In the genomic region with DNA sequence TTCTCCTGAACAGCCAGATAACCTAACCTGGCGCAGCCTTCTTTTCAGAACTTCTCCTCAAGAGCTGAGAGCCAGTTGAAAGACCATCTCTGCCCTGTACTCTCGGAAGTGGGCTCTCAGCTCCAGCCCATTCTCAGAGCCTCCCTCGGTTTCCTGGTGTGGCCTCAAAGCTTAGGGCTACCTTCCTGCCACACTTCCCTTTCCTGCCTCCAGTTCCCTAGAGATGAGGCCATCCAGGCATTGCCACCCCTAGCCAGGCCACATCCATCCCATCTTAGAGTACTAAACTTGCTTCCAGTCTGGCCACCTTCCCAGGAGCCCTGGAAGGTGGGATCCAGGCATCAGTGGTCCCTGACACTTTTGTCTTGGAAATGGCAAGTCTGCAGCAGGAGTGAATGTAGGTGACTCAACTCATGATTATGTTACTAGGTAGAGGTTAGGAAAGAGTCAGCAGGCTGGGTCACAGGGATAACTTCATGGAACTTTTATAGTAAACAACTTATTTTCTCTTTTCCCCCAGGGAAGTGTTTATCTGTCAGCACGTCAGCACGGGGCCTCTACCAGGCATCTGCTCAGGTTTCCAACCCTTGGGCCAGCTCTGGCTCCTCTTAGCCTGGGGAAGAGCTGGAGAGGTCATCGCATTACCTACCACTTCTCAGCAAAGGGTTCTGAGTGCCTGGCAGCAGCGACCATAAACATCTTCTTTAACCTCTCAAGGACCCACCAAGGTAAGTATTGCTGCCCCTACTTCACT, we compare ENCODE assay signal across 8 mouse cellular contexts. TPM values are rescaled to one million over a fixed set of nuclear protein-coding genes. Genes with fewer than 3 reads are reported as not detected.
DNase-seq lines count a peak whose midpoint lies in the region; ATAC-seq and TF ChIP-seq lines count a peak whose summit lies in the region.

No protein-coding gene starts in this region.

- TF ChIP-seq CTCF in layer of hippocampus, adult 2 months (conservative IDR thresholded peaks at IDR 0.05), result no peak
- TF ChIP-seq CTCF in liver, postnatal 0 days (IDR thresholded peaks at IDR 0.05; ENCODE audit: low read depth), result no peak

- H3K4me3 ChIP-seq in layer of hippocampus, adult 2 months, result peak overlapping the region; percentile 59
- peak overlapping the region; percentile 45 for H3K4me3 ChIP-seq in embryonic facial prominence, embryonic 11.5 days (ENCODE audit: low read depth, low read length)
- peak overlapping the region; percentile 41 for H3K4me3 ChIP-seq in hindbrain, embryonic 11.5 days (ENCODE audit: low read depth, low read length)
- H3K4me3 ChIP-seq in liver, postnatal 0 days (ENCODE audit: low read depth, low read length), result peak overlapping the region; percentile 75

- peak overlapping the region; percentile 84 for H3K4me2 ChIP-seq in embryonic facial prominence, embryonic 11.5 days (ENCODE audit: low read depth, low read length)
- H3K4me2 ChIP-seq in hindbrain, embryonic 11.5 days (replicated peaks; ENCODE audit: low read depth, low read length), result peak overlapping the region; percentile 58; the same call in 1 of the 2 replicates
- H3K4me2 ChIP-seq in liver, postnatal 0 days (ENCODE audit: low read depth, low read length), result peak overlapping the region; percentile 70

- no peaks in the 10 kb centered on the region for H3K9me3 ChIP-seq in embryonic facial prominence, embryonic 11.5 days (replicated peaks; ENCODE audit: control insufficient read depth, low read length)
- H3K9me3 ChIP-seq in hindbrain, embryonic 11.5 days (ENCODE audit: control insufficient read depth, low read length), result no peaks in the 10 kb centered on the region
- no peaks in the 10 kb centered on the region for H3K9me3 ChIP-seq in liver, postnatal 0 days (ENCODE audit: low read length)

- no peak for ATAC-seq in embryonic facial prominence, embryonic 11.5 days (replicated peaks; ENCODE audit: insufficient number of reproducible peaks, low FRiP score, low TSS enrichment, low read depth)
- no peak; the same call in 1 of the 2 replicates for ATAC-seq in hindbrain, embryonic 11.5 days (ENCODE audit: low FRiP score)
- peak; percentile 20 for ATAC-seq in liver, postnatal 0 days

- peaks cover 5% of the 10 kb centered on the region; the same call in 1 of the 2 replicates for H3K27me3 ChIP-seq in embryonic facial prominence, embryonic 11.5 days (ENCODE audit: control insufficient read depth, insufficient read depth, low read length)
- H3K27me3 ChIP-seq in hindbrain, embryonic 11.5 days (ENCODE audit: control insufficient read depth, insufficient read depth, low read length), result peaks cover 19% of the 10 kb centered on the region
- H3K27me3 ChIP-seq in liver, postnatal 0 days (ENCODE audit: insufficient read depth, low read length), result no peaks in the 10 kb centered on the region

- H3K27ac ChIP-seq in layer of hippocampus, adult 2 months, result peak overlapping the region; percentile 63; the same call in 1 of the 2 replicates
- H3K27ac ChIP-seq in embryonic facial prominence, embryonic 11.5 days (replicated peaks; ENCODE audit: low read depth, low read length), result peak overlapping the region; percentile 35; the same call in 1 of the 2 replicates
- peak overlapping the region; percentile 10; the same call in 1 of the 2 replicates for H3K27ac ChIP-seq in hindbrain, embryonic 11.5 days (ENCODE audit: low read depth, low read length)
- peak overlapping the region; percentile 86 for H3K27ac ChIP-seq in liver, postnatal 0 days (ENCODE audit: low read depth)

- TF ChIP-seq EP300 in liver, postnatal 0 days (IDR thresholded peaks at IDR 0.05; ENCODE audit: low read depth), result no peak

- no peaks in the 10 kb centered on the region for H3K36me3 ChIP-seq in embryonic facial prominence, embryonic 11.5 days (replicated peaks; ENCODE audit: control insufficient read depth, insufficient read depth, low read depth, low read length)
- H3K36me3 ChIP-seq in hindbrain, embryonic 11.5 days (ENCODE audit: control insufficient read depth, insufficient read depth, low read length), result no peaks in the 10 kb centered on the region
- 0 out of 2 replicates have a peak, but pooled peaks cover 6% of the 10 kb centered on the region for H3K36me3 ChIP-seq in liver, postnatal 0 days (replicated peaks; ENCODE audit: insufficient read depth, low read length)

- 33% methylated on average over 7 of the region's 7 CpGs for WGBS in embryonic facial prominence, embryonic 11.5 days
- 44% methylated on average over 7 of the region's 7 CpGs for WGBS in hindbrain, embryonic 11.5 days
- WGBS in liver, postnatal 0 days (ENCODE audit: insufficient replicate concordance), result 17% methylated on average over 7 of the region's 7 CpGs

- no peak for DNase-seq in layer of hippocampus, adult 2 months (ENCODE audit: low spot score in 2 of 2)
- no peak for DNase-seq in layer of hippocampus, postnatal 25 days (ENCODE audit: extremely low spot score in 1 of 2, low spot score in 1 of 2)
- DNase-seq in embryonic facial prominence, embryonic 11.5 days (ENCODE audit: low spot score), result no peak
- no peak for DNase-seq in hindbrain, embryonic 11.5 days (ENCODE audit: low spot score)
- DNase-seq in liver, postnatal 0 days, result no peak
- no peak for DNase-seq in cerebellum, adult 11-12 months
- no peak for DNase-seq in embryo, embryonic 10 days (ENCODE audit: low spot score)
- DNase-seq in ovary, postnatal 10 days (ENCODE audit: low spot score), result no peak

- H3K4me1 ChIP-seq in embryonic facial prominence, embryonic 11.5 days (ENCODE audit: control insufficient read depth, insufficient read depth, low read length), result no peaks in the 10 kb centered on the region; the same call in 1 of the 2 replicates
- 0 out of 2 replicates have a peak, but pooled peaks cover 2% of the 10 kb centered on the region for H3K4me1 ChIP-seq in hindbrain, embryonic 11.5 days (replicated peaks; ENCODE audit: control insufficient read depth, insufficient read depth, low read length)
- peaks cover 31% of the 10 kb centered on the region for H3K4me1 ChIP-seq in liver, postnatal 0 days (ENCODE audit: insufficient read depth)

- peak overlapping the region; percentile 63 for H3K9ac ChIP-seq in embryonic facial prominence, embryonic 11.5 days (replicated peaks; ENCODE audit: low read length)
- H3K9ac ChIP-seq in hindbrain, embryonic 11.5 days (ENCODE audit: low read depth, low read length), result peak overlapping the region; percentile 49; the same call in 1 of the 2 replicates
- H3K9ac ChIP-seq in liver, postnatal 0 days (replicated peaks), result peak overlapping the region; percentile 79

RNA-seq across cellular contexts. Expression of a gene that starts 0.7 kb away (rescaled TPM):
- total RNA-seq in layer of hippocampus, adult 2 months (2021), result 1 to 10 TPM; 3.9 to 4.6 TPM
- 1 to 10 TPM; 3.9 to 4.6 TPM for total RNA-seq in layer of hippocampus, postnatal 25 days (2021)
- polyA plus RNA-seq in embryonic facial prominence, embryonic 11.5 days (2014; fragmentation: Nextera tagmentation; extraction: Ambion mirVana), result 13.5 and 15.8 TPM in 2 replicates
- 13.4 and 13.7 TPM in 2 replicates for polyA plus RNA-seq in hindbrain, embryonic 11.5 days (2014; fragmentation: Nextera tagmentation; extraction: Ambion mirVana)
- polyA plus RNA-seq in liver, postnatal 0 days (2015; fragmentation: Nextera tagmentation; extraction: Ambion mirVana), result 50.8 and 53.1 TPM in 2 replicates

RNA-seq across cellular contexts. Expression of a gene that starts 10.9 kb away (rescaled TPM):
- 10 to 100 TPM; 11.5 to 12.5 TPM for total RNA-seq in layer of hippocampus, adult 2 months (2021)
- total RNA-seq in layer of hippocampus, postnatal 25 days (2021), result 10 to 100 TPM; 14.3 to 16.2 TPM
- 69.6 and 75.6 TPM in 2 replicates for polyA plus RNA-seq in embryonic facial prominence, embryonic 11.5 days (2014; fragmentation: Nextera tagmentation; extraction: Ambion mirVana)
- 35.2 and 37.9 TPM in 2 replicates for polyA plus RNA-seq in hindbrain, embryonic 11.5 days (2014; fragmentation: Nextera tagmentation; extraction: Ambion mirVana)
- polyA plus RNA-seq in liver, postnatal 0 days (2015; fragmentation: Nextera tagmentation; extraction: Ambion mirVana), result 263 and 277 TPM in 2 replicates

RNA-seq across cellular contexts. Expression of a gene that starts 12.8 kb away (rescaled TPM):
- total RNA-seq in layer of hippocampus, adult 2 months (2021), result 10 to 100 TPM; 74.7 to 86.1 TPM
- 10 to 100 TPM; 75.9 to 83.5 TPM for total RNA-seq in layer of hippocampus, postnatal 25 days (2021)
- polyA plus RNA-seq in embryonic facial prominence, embryonic 11.5 days (2014; fragmentation: Nextera tagmentation; extraction: Ambion mirVana), result 95.1 and 96.7 TPM in 2 replicates
- polyA plus RNA-seq in hindbrain, embryonic 11.5 days (2014; fragmentation: Nextera tagmentation; extraction: Ambion mirVana), result 106 and 111 TPM in 2 replicates
- 61.0 and 63.2 TPM in 2 replicates for polyA plus RNA-seq in liver, postnatal 0 days (2015; fragmentation: Nextera tagmentation; extraction: Ambion mirVana)

RNA-seq across cellular contexts. Expression of a gene that starts 24.3 kb away (rescaled TPM):
- 10 to 100 TPM in 1 of 2 experiments, 1 to 10 TPM in 1; 9.6 to 11.3 TPM for total RNA-seq in layer of hippocampus, adult 2 months (2021)
- total RNA-seq in layer of hippocampus, postnatal 25 days (2021), result 10 to 100 TPM in 1 of 2 experiments, 1 to 10 TPM in 1; 8.5 to 11.9 TPM
- 7.9 and 9.0 TPM in 2 replicates for polyA plus RNA-seq in embryonic facial prominence, embryonic 11.5 days (2014; fragmentation: Nextera tagmentation; extraction: Ambion mirVana)
- 7.0 and 9.2 TPM in 2 replicates for polyA plus RNA-seq in hindbrain, embryonic 11.5 days (2014; fragmentation: Nextera tagmentation; extraction: Ambion mirVana)
- polyA plus RNA-seq in liver, postnatal 0 days (2015; fragmentation: Nextera tagmentation; extraction: Ambion mirVana), result 92.3 and 113 TPM in 2 replicates

RNA-seq across cellular contexts. Expression of a gene that starts 32.4 kb away (rescaled TPM):
- 10 to 100 TPM; 17.4 to 19.0 TPM for total RNA-seq in layer of hippocampus, adult 2 months (2021)
- total RNA-seq in layer of hippocampus, postnatal 25 days (2021), result 10 to 100 TPM; 13.1 to 15.8 TPM
- 16.4 and 19.8 TPM in 2 replicates for polyA plus RNA-seq in embryonic facial prominence, embryonic 11.5 days (2014; fragmentation: Nextera tagmentation; extraction: Ambion mirVana)
- polyA plus RNA-seq in hindbrain, embryonic 11.5 days (2014; fragmentation: Nextera tagmentation; extraction: Ambion mirVana), result 17.6 and 28.4 TPM in 2 replicates
- polyA plus RNA-seq in liver, postnatal 0 days (2015; fragmentation: Nextera tagmentation; extraction: Ambion mirVana), result 13.0 and 13.3 TPM in 2 replicates

Comparison
In these comparisons a context has a peak if more than half of its experiments do, and no peak if none do; other contexts are left out.
1. H3K27ac ChIP-seq: peak in every context shown above with its lines; median percentile 86 in liver, postnatal 0 days; 63 in layer of hippocampus, adult 2 months; 35 in embryonic facial prominence, embryonic 11.5 days; 10 in hindbrain, embryonic 11.5 days.